8 mouse cellular contexts compared by ENCODE assay signal in genomic region chr19:24556585-24556966, GRCm38 (mm10). TPM values are rescaled to one million over a fixed set of nuclear protein-coding genes. Genes with fewer than 3 reads are reported as not detected.
DNase-seq lines count a peak whose midpoint lies in the region; ATAC-seq and TF ChIP-seq lines count a peak whose summit lies in the region.

No protein-coding gene starts in this region.

- no peak for ATAC-seq in heart, embryonic 11.5 days (replicated peaks; ENCODE audit: insufficient number of reproducible peaks, low FRiP score, low TSS enrichment)
- no peak; the same call in none of the 2 replicates for ATAC-seq in forebrain, embryonic 12.5 days (ENCODE audit: low FRiP score)
- no peak for ATAC-seq in liver, embryonic 13.5 days (ENCODE audit: low read depth)
- ATAC-seq in stomach, postnatal 0 days (ENCODE audit: low FRiP score, low TSS enrichment): no peak

- H3K4me3 ChIP-seq in heart, embryonic 11.5 days (ENCODE audit: low read depth, low read length): peak overlapping the region; percentile 70
- peak overlapping the region; percentile 81 for H3K4me3 ChIP-seq in forebrain, embryonic 12.5 days (replicated peaks)
- peak overlapping the region; percentile 90 for H3K4me3 ChIP-seq in liver, embryonic 13.5 days (replicated peaks)
- peak overlapping the region; percentile 73 for H3K4me3 ChIP-seq in stomach, postnatal 0 days (ENCODE audit: low read depth, low read length)

- no peak for TF ChIP-seq CTCF in stomach, postnatal 0 days (IDR thresholded peaks at IDR 0.05; ENCODE audit: low read depth)

- H3K9ac ChIP-seq in heart, embryonic 11.5 days (ENCODE audit: low read depth, low read length): peak overlapping the region; percentile 73
- H3K9ac ChIP-seq in forebrain, embryonic 12.5 days: peak overlapping the region; percentile 74; the same call in 1 of the 2 replicates
- H3K9ac ChIP-seq in liver, embryonic 13.5 days: peak overlapping the region; percentile 96
- peak overlapping the region; percentile 69 for H3K9ac ChIP-seq in stomach, postnatal 0 days (ENCODE audit: low read length)

- H3K4me1 ChIP-seq in heart, embryonic 11.5 days (ENCODE audit: control insufficient read depth, insufficient read depth, low read length): peaks cover 17% of the 10 kb centered on the region
- peaks cover 31% of the 10 kb centered on the region for H3K4me1 ChIP-seq in forebrain, embryonic 12.5 days
- H3K4me1 ChIP-seq in liver, embryonic 13.5 days (replicated peaks): peaks cover 38% of the 10 kb centered on the region
- peaks cover 6% of the 10 kb centered on the region for H3K4me1 ChIP-seq in stomach, postnatal 0 days (replicated peaks; ENCODE audit: control insufficient read depth, insufficient read depth)

- peak overlapping the region; percentile 80 for H3K27ac ChIP-seq in heart, embryonic 11.5 days (ENCODE audit: low read depth, low read length)
- no peak overlapping the region for H3K27ac ChIP-seq in forebrain, embryonic 12.5 days
- H3K27ac ChIP-seq in liver, embryonic 13.5 days: peak overlapping the region; percentile 94
- peak overlapping the region; percentile 13; the same call in 1 of the 2 replicates for H3K27ac ChIP-seq in stomach, postnatal 0 days (replicated peaks)

- no peak for TF ChIP-seq EP300 in stomach, postnatal 0 days (optimal IDR thresholded peaks at IDR 0.05)

- DNase-seq in heart, postnatal 36 days: no peak
- DNase-seq in ES-CJ7 (ENCODE audit: low read depth, low spot score): peak; percentile 25
- DNase-seq in liver, embryonic 13.5 days: no peak
- DNase-seq in stomach, postnatal 0 days (ENCODE audit: low spot score): no peak
- no peak for DNase-seq in ovary, postnatal 10 days (ENCODE audit: low spot score)
- no peak for DNase-seq in lung, postnatal 14 days

- H3K27me3 ChIP-seq in heart, embryonic 11.5 days (ENCODE audit: control insufficient read depth, insufficient read depth, low read length): no peaks in the 10 kb centered on the region
- peaks cover 43% of the 10 kb centered on the region for H3K27me3 ChIP-seq in forebrain, embryonic 12.5 days
- peaks cover 31% of the 10 kb centered on the region for H3K27me3 ChIP-seq in liver, embryonic 13.5 days
- peaks cover 4% of the 10 kb centered on the region; the same call in 1 of the 2 replicates for H3K27me3 ChIP-seq in stomach, postnatal 0 days (ENCODE audit: control insufficient read depth, insufficient read depth, low read length)

- H3K9me3 ChIP-seq in heart, embryonic 11.5 days (replicated peaks; ENCODE audit: control insufficient read depth, low read length): no peaks in the 10 kb centered on the region; the same call in 1 of the 2 replicates
- no peaks in the 10 kb centered on the region for H3K9me3 ChIP-seq in forebrain, embryonic 12.5 days
- H3K9me3 ChIP-seq in liver, embryonic 13.5 days (replicated peaks): no peaks in the 10 kb centered on the region
- H3K9me3 ChIP-seq in stomach, postnatal 0 days (ENCODE audit: control insufficient read depth, low read length): no peaks in the 10 kb centered on the region

- intact Hi-C loops in heart, postnatal 36 days (cut with DNase I): loop anchor here (5.0 kb wide), 2 partner anchors 79 to 254 kb away; partner anchors contain the start of gene Fam122a

- H3K4me2 ChIP-seq in heart, embryonic 11.5 days: peak overlapping the region; percentile 88
- peak overlapping the region; percentile 93 for H3K4me2 ChIP-seq in forebrain, embryonic 12.5 days
- H3K4me2 ChIP-seq in liver, embryonic 13.5 days: peak overlapping the region; percentile 94
- H3K4me2 ChIP-seq in stomach, postnatal 0 days (replicated peaks; ENCODE audit: low read depth): peak overlapping the region; percentile 86

- WGBS in heart, embryonic 11.5 days (ENCODE audit: insufficient replicate concordance): 3% methylated on average over 12 of the region's 12 CpGs
- whole genome bisulfite sequencing in forebrain, embryonic 12.5 days: 2% methylated on average over 12 of the region's 12 CpGs
- 2% methylated on average over 12 of the region's 12 CpGs for WGBS in liver, embryonic 13.5 days (ENCODE audit: insufficient replicate concordance)
- 1% methylated on average over 12 of the region's 12 CpGs for WGBS in stomach, postnatal 0 days

- no peaks in the 10 kb centered on the region for H3K36me3 ChIP-seq in heart, embryonic 11.5 days (ENCODE audit: control insufficient read depth, insufficient read depth, low read length)
- H3K36me3 ChIP-seq in forebrain, embryonic 12.5 days (replicated peaks): no peaks in the 10 kb centered on the region
- H3K36me3 ChIP-seq in liver, embryonic 13.5 days: no peaks in the 10 kb centered on the region
- no peaks in the 10 kb centered on the region for H3K36me3 ChIP-seq in stomach, postnatal 0 days (ENCODE audit: control insufficient read depth, insufficient read depth, low read length)

RNA-seq across cellular contexts. Expression of gene Pip5k1b, which starts 0.9 kb away (rescaled TPM):
- polyA plus RNA-seq in heart, embryonic 11.5 days (2014; fragmentation: Nextera tagmentation; extraction: Ambion mirVana): 12.3 TPM in 2 replicates
- 10 to 100 TPM; 22.1 to 27.5 TPM for total RNA-seq in heart, postnatal 36 days (2021)
- 1.5 and 1.7 TPM in 2 replicates for polyA plus RNA-seq in forebrain, embryonic 12.5 days (2016; fragmentation: Nextera tagmentation; extraction: Ambion mirVana)
- polyA plus RNA-seq in liver, embryonic 13.5 days (2015; fragmentation: Nextera tagmentation; extraction: Ambion mirVana): 8.5 and 10.2 TPM in 2 replicates
- 5.2 and 5.5 TPM in 2 replicates for polyA plus RNA-seq in stomach, postnatal 0 days (2015; fragmentation: Nextera tagmentation; extraction: Ambion mirVana)
